Mouse (Mus musculus) neural tube, embryonic 15.5 days (tissue): Measurements from ENCODE around the gene Gramd1b. TPM values are rescaled to one million over a fixed set of nuclear protein-coding genes. Genes with fewer than 3 reads are reported as not detected.

Experiments
- ATAC-seq: fragments of 200-750 bp; cut with Nextera tagmentation; 2 replicates; pipeline ENCODE4 v1.8.0; 2017; ENCODE audit warnings: mild to moderate bottlenecking, moderate TSS enrichment, moderate library complexity; ENCODE audit not compliant: low FRiP score
- H3K27ac ChIP-seq: fragments of 300-500 bp; sonication (generic); replicated peaks from 2 replicates; pipeline ENCODE4 v1.5.1; 2015; ENCODE audit warnings: mild to moderate bottlenecking, inconsistent platforms
- H3K27me3 ChIP-seq: fragments of 300-500 bp; sonication (generic); replicated peaks from 2 replicates; pipeline ENCODE4 v1.6.1; 2015; ENCODE audit warnings: inconsistent platforms
- H3K36me3 ChIP-seq: fragments of 300-500 bp; sonication (generic); 2 replicates; pipeline ENCODE4 v1.6.1; 2015; ENCODE audit warnings: inconsistent platforms
- H3K4me1 ChIP-seq: fragments of 300-500 bp; sonication (generic); 2 replicates; pipeline ENCODE4 v1.6.1; 2015; ENCODE audit warnings: inconsistent platforms
- H3K4me2 ChIP-seq: fragments of 300-500 bp; sonication (generic); 2 replicates; pipeline ENCODE4 v1.6.1; 2015; ENCODE audit warnings: inconsistent platforms, mild to moderate bottlenecking, moderate library complexity
- H3K4me3 ChIP-seq: fragments of 300-500 bp; sonication (generic); replicated peaks from 2 replicates; pipeline ENCODE4 v1.5.1; 2015; ENCODE audit warnings: mild to moderate bottlenecking, inconsistent platforms
- H3K9ac ChIP-seq: fragments of 300-500 bp; sonication (generic); replicated peaks from 2 replicates; pipeline ENCODE4 v1.6.1; 2015; ENCODE audit warnings: mild to moderate bottlenecking, inconsistent platforms
- H3K9me3 ChIP-seq: fragments of 300-500 bp; sonication (generic); replicated peaks from 2 replicates; pipeline ENCODE4 v1.6.1; 2016; ENCODE audit warnings: inconsistent platforms
- WGBS: fragments of 180-500 bp; shearing (Covaris S2); methylation state at CpG from one replicate; pipeline ENCODE4 v1.1.7; 2015; ENCODE audit warnings: mixed read lengths; 5-methylcytosine and 5-hydroxymethylcytosine counted together
- polyA plus RNA-seq: library from polyadenylated mRNA; unstranded; fragments of >200 nt; fragmentation: Nextera tagmentation; extraction: Ambion mirVana; gene quantifications from 2 replicates; pipeline ENCODE4 v1.2.1, GENCODE M21; 2015

Gene Gramd1b
- polyA plus RNA-seq, 1 experiment from 2014 or later = 16.3 TPM

DNA sequence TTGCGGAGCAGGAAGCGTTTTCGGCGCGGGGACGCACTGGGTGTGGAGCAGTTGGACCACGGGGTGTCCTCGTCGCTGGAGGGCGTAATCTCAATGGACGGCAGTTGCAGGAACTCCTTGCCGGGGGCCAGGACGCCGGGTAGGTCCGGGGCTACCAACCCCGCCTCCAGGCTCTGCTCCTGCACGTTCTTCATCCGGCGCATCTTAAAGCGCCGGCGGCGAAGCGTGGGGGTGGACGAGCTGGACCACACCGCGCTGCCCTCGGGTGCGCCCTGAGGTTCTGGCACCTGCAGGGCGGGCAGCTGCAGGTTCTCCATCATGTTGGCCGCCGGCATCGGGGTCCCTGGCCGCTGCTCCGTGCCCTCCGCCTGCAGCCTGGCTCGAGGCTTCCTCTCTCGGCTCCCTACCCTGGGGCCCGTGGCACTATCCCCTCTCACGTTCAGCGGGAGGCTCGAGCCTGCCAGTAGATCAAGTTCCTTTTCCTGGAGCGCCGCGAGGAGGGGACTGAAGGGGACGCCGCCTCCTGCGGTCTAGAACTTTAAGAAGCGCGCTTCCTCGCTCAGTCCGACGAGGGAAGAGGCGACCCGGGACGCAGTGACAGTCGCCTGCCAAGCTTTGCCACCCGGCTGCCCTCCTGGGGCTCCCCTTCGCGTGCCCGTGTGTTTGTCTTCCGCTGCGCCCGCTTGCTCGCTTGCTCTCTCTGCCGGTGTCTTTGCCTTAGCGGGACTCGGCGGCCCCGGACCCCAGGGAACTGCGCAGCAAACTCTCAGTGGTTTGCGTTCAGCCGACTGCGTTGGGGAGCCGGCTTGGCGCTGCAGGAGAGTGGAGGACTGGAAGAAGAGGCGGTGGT lies 75.6 kb downstream of the Gramd1b start:
- peaks cover 21% of the 10 kb centered on the region for H3K4me1 ChIP-seq
- peak overlapping the region; percentile 98 for H3K4me2 ChIP-seq
- H3K27ac ChIP-seq = peak overlapping the region; percentile 56
- peaks cover 12% of the 10 kb centered on the region; the same call in 1 of the 2 replicates for H3K27me3 ChIP-seq
- H3K4me3 ChIP-seq = peak overlapping the region; percentile 60
- WGBS = under 1% methylated on average over 77 of the region's 77 CpGs
- ATAC-seq = peak; percentile 66
- no peaks in the 10 kb centered on the region for H3K9me3 ChIP-seq
- no peaks in the 10 kb centered on the region for H3K36me3 ChIP-seq
- peak overlapping the region; percentile 60 for H3K9ac ChIP-seq

DNA sequence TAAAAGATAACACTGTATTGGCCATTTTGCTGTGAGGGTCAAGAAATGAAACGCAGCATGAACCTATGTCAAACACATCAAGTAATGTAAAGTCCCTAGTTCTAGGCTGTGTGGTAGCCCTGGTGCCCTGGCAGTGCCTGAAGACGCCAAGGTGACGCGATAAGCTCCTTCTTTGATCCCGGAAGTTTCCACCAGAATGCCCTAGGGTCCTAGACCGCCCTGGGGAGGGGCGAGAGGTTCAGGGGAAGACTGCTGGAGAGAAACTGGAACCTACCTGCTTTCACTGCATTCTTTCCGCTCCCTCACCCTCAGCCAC lies 76.2 kb downstream of the Gramd1b start:
- H3K4me1 ChIP-seq = peaks cover 21% of the 10 kb centered on the region
- peaks cover 12% of the 10 kb centered on the region; the same call in 1 of the 2 replicates for H3K27me3 ChIP-seq
- H3K4me3 ChIP-seq = peak overlapping the region; percentile 60
- 4% methylated on average over 8 of the region's 8 CpGs for WGBS
- peak overlapping the region; percentile 60 for H3K9ac ChIP-seq
- H3K27ac ChIP-seq = no peak overlapping the region
- no peaks in the 10 kb centered on the region for H3K9me3 ChIP-seq
- peak overlapping the region; percentile 98 for H3K4me2 ChIP-seq
- H3K36me3 ChIP-seq = no peaks in the 10 kb centered on the region
- no peak; the same call in 1 of the 2 replicates for ATAC-seq

DNA sequence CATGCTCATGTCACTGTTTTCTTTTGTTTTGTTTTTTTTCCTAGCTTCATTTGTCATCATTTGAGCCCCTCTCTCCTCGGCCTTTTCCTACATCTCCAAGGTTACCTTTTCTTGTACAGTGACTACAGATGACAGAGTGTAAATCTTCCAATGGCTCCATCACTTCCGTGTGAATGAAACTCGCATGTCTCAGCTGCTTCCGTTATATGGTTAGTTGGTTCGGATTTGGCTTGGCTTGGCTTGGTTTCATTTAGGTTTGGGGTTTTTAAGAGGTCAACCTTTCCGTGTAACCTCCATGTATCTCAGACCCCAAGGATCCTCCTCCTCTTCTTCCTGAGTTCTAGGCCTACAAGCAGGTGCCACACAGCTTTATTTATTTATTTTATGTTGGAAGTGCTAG lies 77.3 kb downstream of the Gramd1b start:
- Histone ChIP-seq H3K27me3 (peaks cover 12% of the 10 kb centered on the region; the same call in 1 of the 2 replicates), H3K9ac (no peak overlapping the region), H3K36me3 (no peaks in the 10 kb centered on the region), H3K4me1 (peaks cover 21% of the 10 kb centered on the region), H3K4me2 (peak overlapping the region; percentile 98; the same call in 1 of the 2 replicates), H3K27ac (no peak overlapping the region), H3K9me3 (no peaks in the 10 kb centered on the region), H3K4me3 (no peak overlapping the region)
- 91% methylated on average over 6 of the region's 6 CpGs for whole genome bisulfite sequencing
- no peak for ATAC-seq

DNA sequence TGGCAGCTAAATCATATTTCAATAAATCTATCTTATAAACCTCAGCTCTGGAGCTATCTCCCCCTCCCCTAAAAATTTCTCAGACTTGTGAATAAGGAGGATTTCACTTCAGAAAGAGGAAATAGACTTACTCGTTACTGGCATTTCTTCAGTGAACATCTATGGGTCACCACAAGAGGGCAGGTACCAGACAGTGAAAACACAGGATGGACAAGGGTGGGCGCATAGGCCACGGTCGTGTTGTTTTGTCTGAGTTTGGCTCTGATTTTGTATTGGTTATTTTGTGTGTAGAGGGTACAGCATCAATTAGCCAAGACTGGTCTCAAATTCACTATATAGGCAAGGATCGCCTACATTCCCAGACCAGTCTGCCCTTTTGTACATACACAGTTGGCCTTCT lies 79.0 kb downstream of the Gramd1b start:
- WGBS = 73% methylated on average over 5 of the region's 5 CpGs
- no peaks in the 10 kb centered on the region for H3K36me3 ChIP-seq
- no peak overlapping the region for H3K4me3 ChIP-seq
- no peaks in the 10 kb centered on the region for H3K9me3 ChIP-seq
- no peak for ATAC-seq
- H3K4me1 ChIP-seq = peaks cover 21% of the 10 kb centered on the region
- no peak overlapping the region for H3K4me2 ChIP-seq
- no peak overlapping the region for H3K27ac ChIP-seq
- H3K27me3 ChIP-seq = peaks cover 10% of the 10 kb centered on the region; the same call in 1 of the 2 replicates
- H3K9ac ChIP-seq = no peak overlapping the region

DNA sequence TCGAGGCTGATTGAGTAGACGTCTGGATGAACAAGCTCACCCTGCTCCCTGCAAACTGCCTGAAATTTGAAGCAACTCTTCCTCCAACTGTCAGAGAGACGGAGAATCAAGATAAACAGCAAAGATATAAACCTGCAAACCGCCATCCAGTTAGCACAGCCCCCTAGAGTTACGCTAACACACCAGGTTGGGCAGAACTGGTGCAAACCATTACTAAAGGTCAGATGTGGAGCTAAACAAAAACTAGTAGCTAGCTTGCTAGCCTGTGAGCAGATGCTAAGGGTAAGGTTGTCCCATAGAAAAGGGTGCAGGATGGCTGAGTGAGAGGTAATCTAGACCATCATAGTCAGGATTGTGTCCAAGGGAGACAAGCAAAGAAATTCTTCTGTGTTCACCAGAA lies 80.4 kb downstream of the Gramd1b start:
- H3K4me3 ChIP-seq = no peak overlapping the region
- H3K4me2 ChIP-seq = no peak overlapping the region
- peaks cover 9% of the 10 kb centered on the region for H3K4me1 ChIP-seq
- no peak for ATAC-seq
- H3K36me3 ChIP-seq = no peaks in the 10 kb centered on the region
- H3K27ac ChIP-seq = no peak overlapping the region
- no peak overlapping the region for H3K9ac ChIP-seq
- no peaks in the 10 kb centered on the region for H3K9me3 ChIP-seq
- WGBS = 81% methylated on average over 5 of the region's 5 CpGs
- peaks cover 6% of the 10 kb centered on the region; the same call in 1 of the 2 replicates for H3K27me3 ChIP-seq

DNA sequence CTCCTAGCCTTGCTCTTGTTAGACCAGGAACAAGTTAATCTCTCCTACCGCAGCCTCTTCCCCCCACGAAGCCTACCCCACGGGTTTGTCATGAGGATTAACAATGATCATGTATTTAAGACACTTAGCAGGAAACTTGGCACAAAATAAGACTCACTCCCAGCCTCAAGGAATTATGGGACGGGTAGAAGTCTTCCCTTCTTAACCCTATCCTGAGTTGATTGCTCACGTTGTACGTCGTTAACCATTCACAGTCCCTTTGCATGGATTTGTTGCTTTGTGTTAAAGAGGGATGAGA lies 80.8 kb downstream of the Gramd1b start:
- Histone ChIP-seq H3K27ac (no peak overlapping the region), H3K4me3 (no peak overlapping the region), H3K36me3 (no peaks in the 10 kb centered on the region), H3K27me3 (peaks cover 6% of the 10 kb centered on the region; the same call in 1 of the 2 replicates), H3K9ac (no peak overlapping the region), H3K4me2 (no peak overlapping the region), H3K4me1 (peaks cover 5% of the 10 kb centered on the region), H3K9me3 (no peaks in the 10 kb centered on the region)
- 70% methylated on average over 7 of the region's 7 CpGs for WGBS
- ATAC-seq = no peak

DNA sequence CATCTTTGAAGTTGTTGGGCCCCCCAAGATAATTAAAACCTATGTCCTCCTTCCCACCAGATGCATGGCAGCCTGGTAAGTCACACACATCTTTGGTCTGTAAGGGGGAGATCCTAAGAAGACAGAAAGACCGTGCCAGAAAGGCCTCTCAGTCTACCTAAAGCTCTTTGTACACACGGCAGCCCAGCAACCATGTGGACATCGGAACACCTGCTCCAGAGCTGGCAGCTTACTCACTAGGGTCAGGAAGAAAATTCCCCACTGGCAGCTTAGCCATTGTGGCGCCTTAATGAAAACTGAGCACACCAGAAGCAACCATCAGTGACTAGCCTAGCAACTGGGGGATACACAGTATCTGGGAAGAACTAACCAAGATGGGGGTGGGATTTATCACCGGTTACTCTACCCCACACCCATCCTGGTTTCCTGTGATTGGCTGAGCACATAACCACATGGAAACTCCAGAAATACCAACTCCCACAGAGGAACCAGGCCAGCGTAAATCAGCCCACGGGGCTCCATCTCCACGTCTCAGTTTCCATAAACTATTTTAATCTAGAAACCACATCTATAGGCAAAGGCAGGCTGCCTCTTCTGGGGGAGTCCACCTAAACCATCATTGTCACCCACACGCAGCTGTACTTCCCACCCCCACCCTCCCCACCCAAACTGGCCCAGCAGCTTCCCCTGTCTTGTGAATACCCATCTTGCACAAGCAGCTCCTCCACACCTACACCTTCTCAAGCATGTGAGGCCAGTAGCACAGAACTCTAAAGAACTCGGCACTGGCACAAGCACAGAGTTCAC lies 81.4 kb downstream of the Gramd1b start:
- Histone ChIP-seq H3K27me3 (peaks cover 4% of the 10 kb centered on the region; the same call in 1 of the 2 replicates), H3K9ac (no peak overlapping the region), H3K4me3 (no peak overlapping the region), H3K36me3 (no peaks in the 10 kb centered on the region), H3K9me3 (no peaks in the 10 kb centered on the region), H3K4me2 (no peak overlapping the region), H3K4me1 (no peaks in the 10 kb centered on the region; the same call in 1 of the 2 replicates), H3K27ac (no peak overlapping the region)
- 81% methylated on average over 10 of the region's 10 CpGs for WGBS
- no peak for ATAC-seq

DNA sequence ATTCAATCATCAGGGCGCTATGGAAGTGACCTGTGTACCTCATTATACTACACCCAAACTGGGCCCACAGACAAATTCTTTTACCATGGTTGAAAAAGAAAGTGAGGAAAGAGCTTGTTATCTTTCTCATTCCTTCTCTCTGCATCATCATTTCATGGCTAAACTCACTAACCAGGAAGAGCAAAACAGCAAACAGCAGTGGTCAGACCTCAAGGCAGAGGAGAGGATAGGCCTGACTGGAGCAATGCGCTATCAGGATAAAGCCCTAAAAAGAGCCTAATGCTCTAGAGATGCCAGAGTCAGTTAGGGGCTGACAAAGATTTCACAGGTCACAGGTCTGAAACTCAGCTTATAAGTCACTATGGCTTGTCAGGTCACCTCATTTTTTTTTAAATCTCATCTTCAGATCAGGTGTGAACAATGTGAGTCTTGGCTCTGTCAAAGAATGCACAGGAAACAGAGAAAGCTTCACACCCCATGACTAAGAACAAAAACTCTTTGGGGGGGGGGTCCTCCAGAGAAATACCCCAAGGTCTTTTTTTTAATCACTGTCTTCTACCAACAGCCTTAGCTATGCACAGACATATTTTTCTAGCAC lies 82.4 kb downstream of the Gramd1b start:
- Histone ChIP-seq H3K27ac (no peak overlapping the region), H3K4me3 (no peak overlapping the region), H3K36me3 (no peaks in the 10 kb centered on the region), H3K4me1 (no peaks in the 10 kb centered on the region), H3K27me3 (no peaks in the 10 kb centered on the region), H3K9me3 (no peaks in the 10 kb centered on the region), H3K9ac (no peak overlapping the region), H3K4me2 (no peak overlapping the region)
- whole genome bisulfite sequencing = 93% methylated on average over 2 of the region's 2 CpGs
- no peak for ATAC-seq

DNA sequence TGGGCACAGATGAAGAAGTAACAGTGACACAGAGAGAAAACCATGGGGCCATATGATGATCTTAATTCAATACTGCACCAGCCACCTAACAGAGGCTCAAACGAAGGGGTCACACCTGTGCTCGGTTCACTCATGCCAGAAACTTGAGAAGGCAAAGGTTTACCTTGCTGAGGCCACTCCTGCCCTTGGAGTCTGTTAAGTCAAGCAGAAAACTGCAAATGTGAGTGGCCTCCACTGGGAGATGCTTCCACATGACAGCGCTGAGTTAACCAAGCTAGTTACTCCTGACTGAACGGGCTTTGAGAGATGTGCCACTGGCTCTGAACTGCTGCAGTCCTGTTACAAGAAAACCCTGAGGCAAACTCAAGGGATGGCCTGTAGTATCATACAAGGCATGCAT lies 83.9 kb downstream of the Gramd1b start:
- H3K9me3 ChIP-seq = no peaks in the 10 kb centered on the region
- H3K27ac ChIP-seq = no peak overlapping the region
- no peak overlapping the region for H3K4me3 ChIP-seq
- 81% methylated on average over 4 of the region's 4 CpGs for WGBS
- no peak overlapping the region for H3K4me2 ChIP-seq
- H3K9ac ChIP-seq = no peak overlapping the region
- H3K36me3 ChIP-seq = no peaks in the 10 kb centered on the region
- no peaks in the 10 kb centered on the region for H3K27me3 ChIP-seq
- H3K4me1 ChIP-seq = no peaks in the 10 kb centered on the region
- no peak for ATAC-seq

DNA sequence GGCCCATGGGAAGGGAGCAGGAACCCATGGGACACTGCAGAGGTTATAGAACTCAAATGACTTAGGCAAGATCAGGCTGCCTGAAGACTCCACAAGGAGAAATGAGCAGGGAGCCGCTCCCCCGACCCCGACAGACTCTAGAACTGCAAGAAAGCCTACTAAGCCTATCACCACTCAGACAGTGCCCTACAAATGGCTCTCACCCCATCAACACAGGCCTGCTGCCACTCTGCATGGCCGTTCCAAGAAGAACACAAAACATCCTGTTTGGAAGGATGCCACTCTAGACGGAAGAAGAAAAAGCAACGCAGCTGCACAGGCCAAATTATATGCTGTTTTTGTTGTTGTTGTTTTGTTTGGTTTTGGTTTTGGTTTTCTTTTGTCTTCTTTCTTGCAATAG lies 86.2 kb downstream of the Gramd1b start:
- no peaks in the 10 kb centered on the region for H3K27me3 ChIP-seq
- no peaks in the 10 kb centered on the region for H3K9me3 ChIP-seq

DNA sequence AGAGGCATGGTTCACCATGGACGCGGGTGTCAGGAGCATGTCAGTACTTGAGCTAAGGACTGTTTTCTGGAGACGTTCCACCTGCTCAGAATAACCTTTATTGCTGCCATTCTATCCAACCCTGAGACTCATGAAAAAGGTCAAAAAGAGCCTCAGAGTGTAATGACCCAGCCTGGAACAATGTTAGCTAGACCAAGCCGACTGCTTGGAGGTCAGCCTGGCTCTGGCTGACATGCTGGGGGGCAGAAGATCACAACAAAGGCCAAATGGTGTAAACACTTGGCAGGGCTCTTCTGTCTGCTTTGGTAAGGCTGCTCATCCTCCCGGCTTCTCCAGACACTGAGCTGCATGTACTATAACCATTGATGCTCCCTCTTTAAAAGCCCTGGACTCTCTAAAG lies 88.4 kb downstream of the Gramd1b start:
- Histone ChIP-seq H3K27ac (no peak overlapping the region), H3K36me3 (no peaks in the 10 kb centered on the region), H3K4me1 (0 out of 2 replicates have a peak, but pooled peaks cover 10% of the 10 kb centered on the region), H3K27me3 (no peaks in the 10 kb centered on the region), H3K4me3 (no peak overlapping the region), H3K9ac (no peak overlapping the region), H3K9me3 (no peaks in the 10 kb centered on the region), H3K4me2 (no peak overlapping the region)
- no peak for ATAC-seq
- WGBS = 50% methylated on average over 5 of the region's 5 CpGs

More for the DNA sequence above, 86.2 kb downstream of the Gramd1b start:
- H3K4me2 ChIP-seq = no peak overlapping the region
- H3K9ac ChIP-seq = no peak overlapping the region
- no peak overlapping the region for H3K4me3 ChIP-seq
- no peak for ATAC-seq
- H3K36me3 ChIP-seq = no peaks in the 10 kb centered on the region
- 90% methylated on average over 6 of the region's 6 CpGs for WGBS
- no peak overlapping the region for H3K27ac ChIP-seq
- H3K4me1 ChIP-seq = no peaks in the 10 kb centered on the region
